Mouse (Mus musculus): Measurements from ENCODE around the gene Cyp1a1. TPM values are rescaled to one million over a fixed set of nuclear protein-coding genes. Genes with fewer than 3 reads are reported as not detected.
A peak's percentile ranks its signal among the peaks of the same experiment; 100 is the strongest.

Cyp1a1 gene
- total and polyA plus RNA-seq, 3 experiments = 0.09 to 0.78 (median 0.13) TPM

GRCm38 (mm10) chr9:57722371-57722770 lies 34.6 kb downstream of the Cyp1a1 start:
- no peak overlapping the region for H3K4me3 ChIP-seq
- no peak overlapping the region for H3K9ac ChIP-seq (ENCODE audit: low read depth, low read length)
- DNase-seq = no peak
- H3K4me1 ChIP-seq (ENCODE audit: control insufficient read depth, insufficient read depth, low read length) = peaks cover 11% of the 10 kb centered on the region
- H3K36me3 ChIP-seq (ENCODE audit: control insufficient read depth, insufficient read depth, low read length) = peaks cover 27% of the 10 kb centered on the region
- WGBS = 85% methylated on average over 1 of the region's 1 CpGs
- intact Hi-C loops (cut with DNase I) = no loop called here
- H3K79me2 ChIP-seq (replicated peaks; ENCODE audit: control insufficient read depth, insufficient read depth, low read length) = no peaks in the 10 kb centered on the region
- no peaks in the 10 kb centered on the region for H3K27me3 ChIP-seq (ENCODE audit: control insufficient read depth, insufficient read depth, low read length)
- H3K27ac ChIP-seq = peak overlapping the region; percentile 84
- no peak for TF ChIP-seq EP300 (IDR thresholded peaks at IDR 0.05; ENCODE audit: insufficient read depth, low read depth, low read length)
- no peak for TF ChIP-seq CTCF (IDR thresholded peaks at IDR 0.05)
- TF ChIP-seq POLR2A (IDR thresholded peaks at IDR 0.05; ENCODE audit: insufficient read depth, low read depth, low read length) = no peak

- H3K9ac ChIP-seq (ENCODE audit: low read depth, low read length) = no peak overlapping the region
- TF ChIP-seq EP300 (IDR thresholded peaks at IDR 0.05; ENCODE audit: insufficient read depth, low read depth, low read length) = peak; percentile 99
- TF ChIP-seq CTCF (IDR thresholded peaks at IDR 0.05) = no peak
- peak; percentile 60; the same call in 1 of the 2 replicates for TF ChIP-seq POLR2A (IDR thresholded peaks at IDR 0.05; ENCODE audit: insufficient read depth, low read depth, low read length)
- DNase-seq = peak; percentile 77 to 88
- peaks cover 11% of the 10 kb centered on the region for H3K4me1 ChIP-seq (ENCODE audit: control insufficient read depth, insufficient read depth, low read length)
- intact Hi-C loops (cut with DNase I) = no loop called here
- 1% methylated on average over 5 of the region's 5 CpGs for WGBS
- no peak overlapping the region for H3K4me3 ChIP-seq
- peaks cover 28% of the 10 kb centered on the region for H3K36me3 ChIP-seq (ENCODE audit: control insufficient read depth, insufficient read depth, low read length)
- H3K27me3 ChIP-seq (ENCODE audit: control insufficient read depth, insufficient read depth, low read length) = no peaks in the 10 kb centered on the region
- no peaks in the 10 kb centered on the region for H3K79me2 ChIP-seq (replicated peaks; ENCODE audit: control insufficient read depth, insufficient read depth, low read length)
- peak overlapping the region; percentile 84 for H3K27ac ChIP-seq
Measured at GRCm38 (mm10) chr9:57723315-57723715, 35.6 kb downstream of the Cyp1a1 start.

GRCm38 (mm10) chr9:57723796-57724195 lies 36.1 kb downstream of the Cyp1a1 start:
- peaks cover 28% of the 10 kb centered on the region for H3K36me3 ChIP-seq (ENCODE audit: control insufficient read depth, insufficient read depth, low read length)
- H3K27me3 ChIP-seq (ENCODE audit: control insufficient read depth, insufficient read depth, low read length) = no peaks in the 10 kb centered on the region
- H3K27ac ChIP-seq = peak overlapping the region; percentile 84
- no peak for DNase-seq
- 32% methylated on average over 5 of the region's 5 CpGs for WGBS
- H3K4me1 ChIP-seq (ENCODE audit: control insufficient read depth, insufficient read depth, low read length) = peaks cover 11% of the 10 kb centered on the region
- intact Hi-C loops (cut with DNase I) = no loop called here
- TF ChIP-seq POLR2A (IDR thresholded peaks at IDR 0.05; ENCODE audit: insufficient read depth, low read depth, low read length) (no peak), EP300 (IDR thresholded peaks at IDR 0.05; ENCODE audit: insufficient read depth, low read depth, low read length) (no peak), CTCF (IDR thresholded peaks at IDR 0.05) (no peak)
- no peak overlapping the region for H3K9ac ChIP-seq (ENCODE audit: low read depth, low read length)
- no peaks in the 10 kb centered on the region for H3K79me2 ChIP-seq (replicated peaks; ENCODE audit: control insufficient read depth, insufficient read depth, low read length)
- no peak overlapping the region for H3K4me3 ChIP-seq

- no peaks in the 10 kb centered on the region for H3K27me3 ChIP-seq (ENCODE audit: control insufficient read depth, insufficient read depth, low read length)
- H3K36me3 ChIP-seq (ENCODE audit: control insufficient read depth, insufficient read depth, low read length) = peaks cover 27% of the 10 kb centered on the region
- 98% methylated on average over 3 of the region's 3 CpGs for WGBS
- TF ChIP-seq CTCF (IDR thresholded peaks at IDR 0.05) = no peak
- no peak for TF ChIP-seq EP300 (IDR thresholded peaks at IDR 0.05; ENCODE audit: insufficient read depth, low read depth, low read length)
- no peak for TF ChIP-seq POLR2A (IDR thresholded peaks at IDR 0.05; ENCODE audit: insufficient read depth, low read depth, low read length)
- DNase-seq = no peak
- H3K9ac ChIP-seq (ENCODE audit: low read depth, low read length) = no peak overlapping the region
- no peaks in the 10 kb centered on the region for H3K79me2 ChIP-seq (replicated peaks; ENCODE audit: control insufficient read depth, insufficient read depth, low read length)
- H3K4me3 ChIP-seq = no peak overlapping the region
- no peak overlapping the region for H3K27ac ChIP-seq
- intact Hi-C loops (cut with DNase I) = no loop called here
- H3K4me1 ChIP-seq (ENCODE audit: control insufficient read depth, insufficient read depth, low read length) = peaks cover 11% of the 10 kb centered on the region
Measured at GRCm38 (mm10) chr9:57724701-57725100, 37.0 kb downstream of the Cyp1a1 start.

GRCm38 (mm10) chr9:57728312-57728711 lies 40.6 kb downstream of the Cyp1a1 start:
- DNase-seq = no peak
- Histone ChIP-seq H3K36me3 (ENCODE audit: control insufficient read depth, insufficient read depth, low read length) (peaks cover 10% of the 10 kb centered on the region), H3K4me1 (ENCODE audit: control insufficient read depth, insufficient read depth, low read length) (peaks cover 5% of the 10 kb centered on the region), H3K27ac (no peak overlapping the region), H3K79me2 (replicated peaks; ENCODE audit: control insufficient read depth, insufficient read depth, low read length) (no peaks in the 10 kb centered on the region), H3K9ac (ENCODE audit: low read depth, low read length) (no peak overlapping the region), H3K27me3 (ENCODE audit: control insufficient read depth, insufficient read depth, low read length) (no peaks in the 10 kb centered on the region), H3K4me3 (no peak overlapping the region)
- 85% methylated on average over 1 of the region's 1 CpGs for WGBS
- intact Hi-C loops (cut with DNase I) = no loop called here
- no peak for TF ChIP-seq EP300 (IDR thresholded peaks at IDR 0.05; ENCODE audit: insufficient read depth, low read depth, low read length)
- 0 out of 2 replicates have a peak, but pooled peaks have one; percentile 16 for TF ChIP-seq CTCF (IDR thresholded peaks at IDR 0.05)

GRCm38 (mm10) chr9:57733606-57734005 lies 45.9 kb downstream of the Cyp1a1 start:
- DNase-seq = no peak
- intact Hi-C loops (cut with DNase I) = no loop called here

More at GRCm38 (mm10) chr9:57733606-57734005, 45.9 kb downstream of the Cyp1a1 start:
- H3K36me3 ChIP-seq (ENCODE audit: control insufficient read depth, insufficient read depth, low read length) = peaks cover 10% of the 10 kb centered on the region
- TF ChIP-seq POLR2A (IDR thresholded peaks at IDR 0.05; ENCODE audit: insufficient read depth, low read depth, low read length) (no peak), CTCF (IDR thresholded peaks at IDR 0.05) (no peak), EP300 (IDR thresholded peaks at IDR 0.05; ENCODE audit: insufficient read depth, low read depth, low read length) (no peak)
- peaks cover 8% of the 10 kb centered on the region for H3K4me1 ChIP-seq (ENCODE audit: control insufficient read depth, insufficient read depth, low read length)
- no peak overlapping the region for H3K9ac ChIP-seq (ENCODE audit: low read depth, low read length)
- no peaks in the 10 kb centered on the region for H3K79me2 ChIP-seq (replicated peaks; ENCODE audit: control insufficient read depth, insufficient read depth, low read length)
- H3K27me3 ChIP-seq (ENCODE audit: control insufficient read depth, insufficient read depth, low read length) = no peaks in the 10 kb centered on the region
- 97% methylated on average over 6 of the region's 6 CpGs for WGBS
- H3K27ac ChIP-seq = no peak overlapping the region
- H3K4me3 ChIP-seq = no peak overlapping the region
